Mouse (Mus musculus): ENCODE measurements around the gene Zfp512.
"Not testable (repeated sequence)": the region's sequence is repeated elsewhere in the genome, so short reads cannot be mapped to it uniquely, and the experiment has no call there.

DNA sequence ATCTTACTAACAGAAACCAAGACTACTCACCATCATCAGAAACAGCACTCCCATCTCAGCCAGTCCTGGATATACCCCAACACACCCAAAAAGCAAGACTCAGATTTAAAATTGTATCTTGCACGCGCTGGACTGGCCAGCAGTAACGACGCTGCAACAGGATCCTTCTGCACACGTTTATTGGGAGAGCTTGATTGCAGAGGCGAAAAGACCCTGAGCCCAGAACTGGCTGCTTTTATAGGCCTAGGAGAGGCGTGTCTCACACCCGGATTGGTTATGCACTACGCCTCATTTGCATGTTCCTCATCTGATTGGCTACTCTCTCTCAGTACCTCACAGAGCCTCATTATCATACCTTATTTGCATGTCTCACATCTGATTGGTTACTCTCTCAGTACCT lies 17.5 kb upstream of the Zfp512 start:
- TF ChIP-seq CTCF (IDR thresholded peaks at IDR 0.05; ENCODE audit: low read depth, low read length); POLR2A (IDR thresholded peaks at IDR 0.05; ENCODE audit: extremely low read depth, insufficient read depth, low read length): not testable (repeated sequence)
